Mouse (Mus musculus) erythroblast, embryonic 14.5 days (primary cell): ENCODE results near the gene Zfp68. TPM values are rescaled to one million over a fixed set of nuclear protein-coding genes. Genes with fewer than 3 reads are reported as not detected.

Experiments
- H3K27me3 ChIP-seq: 2 replicates; pipeline ENCODE4 v1.6.1; 2012; ENCODE audit warnings: inconsistent platforms; ENCODE audit not compliant: control insufficient read depth
- H3K36me3 ChIP-seq: 2 replicates; pipeline ENCODE4 v1.6.1; 2012; ENCODE audit warnings: mild to moderate bottlenecking, inconsistent platforms; ENCODE audit not compliant: control insufficient read depth
- H3K4me1 ChIP-seq: 2 replicates; pipeline ENCODE4 v1.6.1; 2012; ENCODE audit warnings: inconsistent platforms; ENCODE audit not compliant: control insufficient read depth
- H3K4me3 ChIP-seq: replicated peaks from 2 replicates; pipeline ENCODE3; 2012; ENCODE audit warnings: moderate library complexity, mild to moderate bottlenecking, inconsistent platforms
- H3K9me3 ChIP-seq: 2 replicates; pipeline ENCODE4 v1.6.1; 2012; ENCODE audit warnings: low read length, inconsistent platforms, mixed read lengths; ENCODE audit not compliant: control insufficient read depth
- GATA1 ChIP-seq: IDR thresholded peaks from 2 replicates; pipeline ENCODE4 v1.6.1; 2012; ENCODE audit warnings: low read length, inconsistent platforms, mixed read lengths
- TAL1 ChIP-seq: IDR thresholded peaks from 3 replicates; pipeline ENCODE4 v1.6.1; 2012; ENCODE audit warnings: low read length, inconsistent platforms, mixed read lengths
- polyA plus RNA-seq: library from polyadenylated mRNA; stranded (reverse); fragments of >175 nt; gene quantifications from 2 replicates; pipeline ENCODE4 v1.2.3, GENCODE M21; 2012

Zfp68 gene
- polyA plus RNA-seq, result 0.05 and 0.06 TPM in 2 replicates

- H3K36me3 ChIP-seq, result peaks cover 37% of the 10 kb centered on the region
- H3K4me1 ChIP-seq, result peaks cover 40% of the 10 kb centered on the region
- no peaks in the 10 kb centered on the region for H3K27me3 ChIP-seq
- peaks cover 2% of the 10 kb centered on the region; the same call in 1 of the 2 replicates for H3K9me3 ChIP-seq
- TF ChIP-seq GATA1, result no peak
- TF ChIP-seq TAL1, result no peak
- peak within 1 kb of the TSS; percentile 98 for H3K4me3 ChIP-seq
Measured at GRCm38 (mm10) chr5:138619211-138620128, at the start of gene Zfp68. TSS of gene Zfp68 (minus strand) at chr5:138619761.

- TF ChIP-seq GATA1 (no peak), TAL1 (no peak)
- H3K36me3 ChIP-seq, result no peaks in the 10 kb centered on the region
- no peaks in the 10 kb centered on the region for H3K4me1 ChIP-seq
- no peaks in the 10 kb centered on the region for H3K27me3 ChIP-seq
- H3K4me3 ChIP-seq, result no peak overlapping the region
- no peaks in the 10 kb centered on the region for H3K9me3 ChIP-seq
Measured at GRCm38 (mm10) chr5:138658922-138659321, 39.4 kb upstream of the Zfp68 start.

- Histone ChIP-seq H3K9me3 (no peaks in the 10 kb centered on the region), H3K36me3 (no peaks in the 10 kb centered on the region), H3K4me1 (no peaks in the 10 kb centered on the region), H3K27me3 (no peaks in the 10 kb centered on the region), H3K4me3 (no peak overlapping the region)
- no peak for TF ChIP-seq GATA1
- TF ChIP-seq TAL1, result no peak
Measured at GRCm38 (mm10) chr5:138657854-138658253, 38.3 kb upstream of the Zfp68 start.

- Histone ChIP-seq H3K4me1 (no peaks in the 10 kb centered on the region), H3K36me3 (no peaks in the 10 kb centered on the region), H3K4me3 (no peak overlapping the region), H3K27me3 (no peaks in the 10 kb centered on the region), H3K9me3 (no peaks in the 10 kb centered on the region)
- TF ChIP-seq GATA1 (no peak), TAL1 (no peak)
Measured at GRCm38 (mm10) chr5:138657407-138657806, 37.8 kb upstream of the Zfp68 start.

GRCm38 (mm10) chr5:138656477-138657156 is 37.1 kb upstream of the Zfp68 start:
- Histone ChIP-seq H3K4me3 (no peak overlapping the region), H3K27me3 (no peaks in the 10 kb centered on the region), H3K9me3 (no peaks in the 10 kb centered on the region), H3K36me3 (no peaks in the 10 kb centered on the region), H3K4me1 (no peaks in the 10 kb centered on the region)
- TF ChIP-seq TAL1 (no peak), GATA1 (no peak)

GRCm38 (mm10) chr5:138652911-138653310 is 33.4 kb upstream of the Zfp68 start:
- H3K4me1 ChIP-seq, result no peaks in the 10 kb centered on the region
- H3K9me3 ChIP-seq, result no peaks in the 10 kb centered on the region
- no peak overlapping the region for H3K4me3 ChIP-seq
- H3K27me3 ChIP-seq, result no peaks in the 10 kb centered on the region
- H3K36me3 ChIP-seq, result peaks cover 12% of the 10 kb centered on the region
- TF ChIP-seq TAL1 (no peak), GATA1 (no peak)

GRCm38 (mm10) chr5:138641761-138642160 is 22.2 kb upstream of the Zfp68 start:
- H3K36me3 ChIP-seq, result peaks cover 45% of the 10 kb centered on the region

GRCm38 (mm10) chr5:138641081-138641480 is 21.5 kb upstream of the Zfp68 start:
- peaks cover 15% of the 10 kb centered on the region for H3K4me1 ChIP-seq
- TF ChIP-seq TAL1 (no peak), GATA1 (no peak)
- no peaks in the 10 kb centered on the region for H3K27me3 ChIP-seq
- 0 out of 2 replicates have a peak, but pooled peaks cover 2% of the 10 kb centered on the region for H3K9me3 ChIP-seq
- no peak overlapping the region for H3K4me3 ChIP-seq
- peaks cover 40% of the 10 kb centered on the region for H3K36me3 ChIP-seq

More at GRCm38 (mm10) chr5:138641761-138642160, 22.2 kb upstream of the Zfp68 start:
- Histone ChIP-seq H3K27me3 (no peaks in the 10 kb centered on the region), H3K4me3 (no peak overlapping the region), H3K4me1 (peaks cover 11% of the 10 kb centered on the region), H3K9me3 (0 out of 2 replicates have a peak, but pooled peaks cover 2% of the 10 kb centered on the region)
- TF ChIP-seq TAL1 (no peak), GATA1 (no peak)

- H3K36me3 ChIP-seq, result peaks cover 25% of the 10 kb centered on the region
- 0 out of 2 replicates have a peak, but pooled peaks cover 2% of the 10 kb centered on the region for H3K9me3 ChIP-seq
- TF ChIP-seq TAL1 (no peak), GATA1 (no peak)
- H3K27me3 ChIP-seq, result no peaks in the 10 kb centered on the region
- peaks cover 10% of the 10 kb centered on the region for H3K4me1 ChIP-seq
- no peak overlapping the region for H3K4me3 ChIP-seq
Measured at GRCm38 (mm10) chr5:138636486-138636885, 16.9 kb upstream of the Zfp68 start.
